Mouse (Mus musculus): Measurements from ENCODE around the gene Asgr1. TPM values are rescaled to one million over a fixed set of nuclear protein-coding genes. Genes with fewer than 3 reads are reported as not detected.

The Asgr1 gene
- polyA plus RNA-seq, 1 experiment from 2014 or later, result 2.9 TPM

- no peak for TF ChIP-seq CTCF (IDR thresholded peaks at IDR 0.05; ENCODE audit: low read depth)
- no peak overlapping the region for H3K4me3 ChIP-seq (replicated peaks; ENCODE audit: low read depth, low read length)
- no peak for DNase-seq (ENCODE audit: low spot score)
These were observed 36.6 kb upstream of the Asgr1 start for GRCm38 (mm10) chr11:70017199-70017767.

GRCm38 (mm10) chr11:70018131-70018990 is 35.5 kb upstream of the Asgr1 start:
- ATAC-seq (replicated peaks; ENCODE audit: low FRiP score, low read depth) (no peak), DNase-seq (ENCODE audit: low spot score) (peak; percentile 87)
- no peaks in the 10 kb centered on the region for H3K36me3 ChIP-seq (ENCODE audit: insufficient read depth, low read length)
- H3K9me3 ChIP-seq (replicated peaks; ENCODE audit: low read length), result no peaks in the 10 kb centered on the region
- peaks cover 28% of the 10 kb centered on the region for H3K4me1 ChIP-seq (replicated peaks; ENCODE audit: insufficient read depth, low read length)
- 1% methylated on average over 25 of the region's 25 CpGs for WGBS
- H3K27me3 ChIP-seq (ENCODE audit: insufficient read depth, low read length), result no peaks in the 10 kb centered on the region
- H3K4me3 ChIP-seq (replicated peaks; ENCODE audit: low read depth, low read length), result peak overlapping the region; percentile 56
- peak overlapping the region; percentile 92 for H3K4me2 ChIP-seq (ENCODE audit: low read length)
- no peak for TF ChIP-seq CTCF (IDR thresholded peaks at IDR 0.05; ENCODE audit: low read depth)
- H3K9ac ChIP-seq (ENCODE audit: low read depth, low read length), result peak overlapping the region; percentile 80
- peak overlapping the region; percentile 77 for H3K27ac ChIP-seq

More at GRCm38 (mm10) chr11:70017199-70017767, 36.6 kb upstream of the Asgr1 start:
- WGBS, result 41% methylated on average over 7 of the region's 7 CpGs
- no peaks in the 10 kb centered on the region for H3K9me3 ChIP-seq (replicated peaks; ENCODE audit: low read length)
- H3K4me1 ChIP-seq (replicated peaks; ENCODE audit: insufficient read depth, low read length), result peaks cover 25% of the 10 kb centered on the region
- no peak overlapping the region for H3K9ac ChIP-seq (ENCODE audit: low read depth, low read length)
- peak overlapping the region; percentile 92 for H3K4me2 ChIP-seq (ENCODE audit: low read length)
- H3K36me3 ChIP-seq (ENCODE audit: insufficient read depth, low read length), result peaks cover 8% of the 10 kb centered on the region; the same call in 1 of the 2 replicates
- 0 out of 2 replicates have a peak overlapping the region, but pooled peaks have one; percentile 6 for H3K27ac ChIP-seq
- H3K27me3 ChIP-seq (ENCODE audit: insufficient read depth, low read length), result no peaks in the 10 kb centered on the region
- ATAC-seq (replicated peaks; ENCODE audit: low FRiP score, low read depth), result no peak

- no peak overlapping the region for H3K9ac ChIP-seq (ENCODE audit: low read depth, low read length)
- no peaks in the 10 kb centered on the region for H3K27me3 ChIP-seq (ENCODE audit: insufficient read depth, low read length)
- H3K27ac ChIP-seq, result 0 out of 2 replicates have a peak overlapping the region, but pooled peaks have one; percentile 5
- ATAC-seq (replicated peaks; ENCODE audit: low FRiP score, low read depth) (no peak), DNase-seq (ENCODE audit: low spot score) (no peak)
- peak overlapping the region; percentile 92 for H3K4me2 ChIP-seq (ENCODE audit: low read length)
- H3K36me3 ChIP-seq (ENCODE audit: insufficient read depth, low read length), result no peaks in the 10 kb centered on the region
- H3K4me3 ChIP-seq (replicated peaks; ENCODE audit: low read depth, low read length), result no peak overlapping the region
- peaks cover 30% of the 10 kb centered on the region for H3K4me1 ChIP-seq (replicated peaks; ENCODE audit: insufficient read depth, low read length)
- TF ChIP-seq CTCF (IDR thresholded peaks at IDR 0.05; ENCODE audit: low read depth), result no peak
- WGBS, result 0% methylated on average over 1 of the region's 2 CpGs
- no peaks in the 10 kb centered on the region for H3K9me3 ChIP-seq (replicated peaks; ENCODE audit: low read length)
These were observed 34.3 kb upstream of the Asgr1 start for GRCm38 (mm10) chr11:70019495-70020021.

- ATAC-seq (replicated peaks; ENCODE audit: low FRiP score, low read depth), result no peak
- Histone ChIP-seq H3K4me2 (ENCODE audit: low read length) (peak overlapping the region; percentile 92), H3K27ac (peak overlapping the region; percentile 5; the same call in 1 of the 2 replicates), H3K4me1 (replicated peaks; ENCODE audit: insufficient read depth, low read length) (peaks cover 27% of the 10 kb centered on the region), H3K36me3 (ENCODE audit: insufficient read depth, low read length) (no peaks in the 10 kb centered on the region), H3K4me3 (replicated peaks; ENCODE audit: low read depth, low read length) (no peak overlapping the region), H3K9ac (ENCODE audit: low read depth, low read length) (no peak overlapping the region), H3K9me3 (replicated peaks; ENCODE audit: low read length) (no peaks in the 10 kb centered on the region), H3K27me3 (ENCODE audit: insufficient read depth, low read length) (no peaks in the 10 kb centered on the region)
- DNase-seq (ENCODE audit: low spot score), result no peak
- TF ChIP-seq CTCF (IDR thresholded peaks at IDR 0.05; ENCODE audit: low read depth), result no peak
- WGBS, result 14% methylated on average over 7 of the region's 8 CpGs
These were observed 33.8 kb upstream of the Asgr1 start for GRCm38 (mm10) chr11:70020022-70020631.

- peak overlapping the region; percentile 31; the same call in 1 of the 2 replicates for H3K9ac ChIP-seq (ENCODE audit: low read depth, low read length)
These were observed 33.1 kb upstream of the Asgr1 start for GRCm38 (mm10) chr11:70020731-70021263.

More at GRCm38 (mm10) chr11:70020731-70021263, 33.1 kb upstream of the Asgr1 start:
- peak; percentile 74 for TF ChIP-seq CTCF (IDR thresholded peaks at IDR 0.05; ENCODE audit: low read depth)
- H3K4me3 ChIP-seq (replicated peaks; ENCODE audit: low read depth, low read length), result peak overlapping the region; percentile 56
- no peaks in the 10 kb centered on the region for H3K36me3 ChIP-seq (ENCODE audit: insufficient read depth, low read length)
- peak overlapping the region; percentile 92 for H3K4me2 ChIP-seq (ENCODE audit: low read length)
- DNase-seq (ENCODE audit: low spot score) (peak; percentile 97), ATAC-seq (replicated peaks; ENCODE audit: low FRiP score, low read depth) (peak; percentile 86)
- no peaks in the 10 kb centered on the region for H3K27me3 ChIP-seq (ENCODE audit: insufficient read depth, low read length)
- H3K27ac ChIP-seq, result peak overlapping the region; percentile 72
- peaks cover 24% of the 10 kb centered on the region for H3K4me1 ChIP-seq (replicated peaks; ENCODE audit: insufficient read depth, low read length)
- no peaks in the 10 kb centered on the region for H3K9me3 ChIP-seq (replicated peaks; ENCODE audit: low read length)
- 2% methylated on average over 8 of the region's 8 CpGs for WGBS
